Mouse (Mus musculus) adrenal gland, adult 2 months (tissue): Measurements from ENCODE around the gene Cers6. TPM values are rescaled to one million over a fixed set of nuclear protein-coding genes. Genes with fewer than 3 reads are reported as not detected.

Source experiments
- DNase-seq: peaks from one replicate; pipeline ENCODE4 v3.0.0; 2021
- polyA plus RNA-seq: library from polyadenylated mRNA; depleted of rRNA; stranded (reverse); fragments of >200 nt; gene quantifications from 2 replicates; pipeline ENCODE4 v1.2.3, GENCODE M21; 2012; rRNA removed
- total RNA-seq, 2 experiments: library from RNA; stranded (reverse); gene quantifications; 2 replicates each; pipeline ENCODE4 v1.2.3; 2021

Cers6 gene
- total and polyA plus RNA-seq, 3 experiments: 0.94 to 5.3 (median 4.3) TPM

DNA sequence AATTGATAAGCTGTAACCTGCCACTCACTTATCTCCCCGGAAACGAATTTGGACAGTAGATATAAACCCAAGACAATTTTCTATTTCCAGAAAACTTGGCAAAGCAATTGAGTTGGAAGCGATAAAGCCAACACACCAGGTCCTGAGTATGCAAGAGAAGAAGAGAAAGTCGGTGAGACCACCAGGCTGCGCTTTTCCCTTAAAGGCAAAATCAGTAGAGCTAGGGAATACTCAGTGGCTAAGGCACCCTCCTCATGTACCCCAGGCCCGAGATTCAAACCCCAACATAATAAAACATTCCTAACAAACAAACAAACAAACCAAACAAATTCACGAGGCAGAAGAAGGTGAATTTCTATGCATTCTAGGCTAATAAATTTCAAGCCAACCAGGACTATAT is 295.0 kb downstream of the Cers6 start:
- DNase-seq: no peak

DNA sequence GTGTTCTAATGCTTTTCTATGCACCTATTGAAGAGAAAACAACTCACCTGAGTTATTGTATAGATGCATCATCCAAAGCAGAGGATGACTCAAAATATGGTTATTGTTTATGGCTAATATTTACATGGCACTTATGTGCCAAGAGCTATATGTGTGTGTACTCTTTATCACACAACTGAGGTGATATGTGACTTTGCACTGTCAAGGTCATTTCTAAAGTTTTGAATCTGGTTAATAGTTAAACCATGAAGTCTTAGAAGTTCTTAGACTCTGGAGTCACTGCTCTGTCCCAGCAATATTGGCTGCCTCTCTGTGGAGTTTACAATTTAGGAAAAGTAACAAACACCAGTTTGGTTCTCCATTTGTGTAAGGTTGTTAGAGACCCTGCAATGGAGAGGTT is 297.7 kb downstream of the Cers6 start:
- DNase-seq: no peak

Other genes starting within 250 kb of the Cers6 start
- gene 4932414N04Rik, start 205.0 kb upstream of the Cers6 start, total RNA-seq: not detected
- not detected in 2 replicates for gene 4932414N04Rik, start 205.0 kb upstream of the Cers6 start, polyA plus RNA-seq